Comparison of ENCODE assay signal across 15 mouse cellular contexts in the genomic region with DNA sequence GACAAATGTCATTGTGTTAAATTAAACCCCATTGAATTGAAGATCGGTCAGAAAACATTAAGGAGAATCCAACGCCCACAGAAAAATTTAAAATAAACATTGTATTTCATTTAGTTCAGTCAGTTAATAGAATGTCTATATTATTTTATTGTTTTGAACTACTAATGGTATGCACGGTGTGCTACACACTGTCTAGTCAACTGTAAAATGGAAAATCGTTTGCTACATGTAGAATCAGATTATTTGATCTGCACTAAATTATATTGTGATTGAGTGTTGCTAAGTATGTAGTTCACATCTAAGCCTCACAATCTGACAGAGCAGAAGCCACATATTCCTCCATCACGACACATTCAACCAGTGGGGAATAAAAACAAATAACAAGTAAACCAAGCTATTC.
"Had no signal": no experiment of that assay in that cellular context is flagged by ENCODE, and none has a peak within 500 bp of the region (broad histone marks: within the 10 kb centered on the region; RNA-seq: fewer than 3 reads in every experiment).

No protein-coding gene starts in this region.

- H3K9ac ChIP-seq: intestine, embryonic 15.5 days; limb, embryonic 12.5 days; liver, embryonic 13.5 days; liver, postnatal 0 days; lung, embryonic 15.5 days; stomach, embryonic 15.5 days had no signal

- H3K36me3 ChIP-seq: intestine, embryonic 15.5 days; limb, embryonic 12.5 days; liver, embryonic 13.5 days; lung, embryonic 15.5 days; stomach, embryonic 15.5 days had no signal

- H3K27me3 ChIP-seq: intestine, embryonic 15.5 days; limb, embryonic 12.5 days; liver, embryonic 13.5 days; lung, embryonic 15.5 days; stomach, embryonic 15.5 days had no signal

- H3K27ac ChIP-seq: intestine, embryonic 15.5 days; layer of hippocampus, adult 2 months; limb, embryonic 12.5 days; liver, embryonic 13.5 days; lung, embryonic 15.5 days; stomach, embryonic 15.5 days had no signal

- H3K4me1 ChIP-seq: intestine, embryonic 15.5 days; limb, embryonic 12.5 days; liver, embryonic 13.5 days; lung, embryonic 15.5 days; stomach, embryonic 15.5 days had no signal

- H3K4me2 ChIP-seq: intestine, embryonic 15.5 days; limb, embryonic 12.5 days; liver, embryonic 13.5 days; lung, embryonic 15.5 days; stomach, embryonic 15.5 days had no signal

- ATAC-seq: intestine, embryonic 15.5 days; liver, postnatal 0 days had no signal

- H3K4me3 ChIP-seq: intestine, embryonic 15.5 days; layer of hippocampus, adult 2 months; limb, embryonic 12.5 days; liver, embryonic 13.5 days; lung, embryonic 15.5 days; stomach, embryonic 15.5 days had no signal

- DNase-seq: kidney, adult 18-20 months; kidney, postnatal 10 days; kidney, postnatal 4 days; liver; liver, embryonic 13.5 days; liver, postnatal 0 days; lung, postnatal 14 days; right cerebral cortex, postnatal 4 days; thymus, adult 2 months; thymus, postnatal 25 days had no signal

- H3K9me3 ChIP-seq: intestine, embryonic 15.5 days; limb, embryonic 12.5 days; liver, embryonic 13.5 days; lung, embryonic 15.5 days; stomach, embryonic 15.5 days had no signal
